Mouse (Mus musculus): ENCODE measurements around the gene Il17c. TPM values are rescaled to one million over a fixed set of nuclear protein-coding genes. Genes with fewer than 3 reads are reported as not detected.

Gene Il17c
- polyA plus RNA-seq (2012; rRNA removed) = 0.46 and 1.0 TPM in 2 replicates

GRCm38 (mm10) chr8:122421376-122422070 lies at the start of gene Il17c:
Il17c (plus strand) TSS chr8:122422020.
- no peak for DNase-seq (ENCODE audit: extremely low spot score in 1 of 2, low spot score in 1 of 2)

DNA sequence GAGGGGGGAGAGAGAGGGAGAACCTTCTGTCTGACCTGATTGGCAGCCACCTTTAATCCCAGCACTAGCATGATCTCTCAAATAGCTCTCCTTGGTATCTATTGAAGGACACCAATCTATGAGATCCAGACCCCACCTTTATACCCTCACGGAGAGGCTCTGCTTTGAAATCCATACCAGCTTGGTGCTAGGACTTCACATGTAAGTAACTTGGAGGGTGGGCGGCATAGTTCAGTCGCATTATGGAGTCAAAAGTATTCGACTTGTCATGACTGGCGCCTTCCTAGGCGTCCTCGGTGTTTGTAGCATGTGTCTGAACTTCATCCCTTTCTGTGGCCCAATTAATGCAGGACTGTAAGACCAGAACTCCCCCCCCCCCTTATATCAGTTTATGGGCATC lies 46.5 kb upstream of the Il17c start:
- no peak for DNase-seq (ENCODE audit: extremely low spot score in 1 of 2, low spot score in 1 of 2)

GRCm38 (mm10) chr8:122375751-122376364 lies 46.0 kb upstream of the Il17c start:
- no peak for DNase-seq (ENCODE audit: extremely low spot score in 1 of 2, low spot score in 1 of 2)

DNA sequence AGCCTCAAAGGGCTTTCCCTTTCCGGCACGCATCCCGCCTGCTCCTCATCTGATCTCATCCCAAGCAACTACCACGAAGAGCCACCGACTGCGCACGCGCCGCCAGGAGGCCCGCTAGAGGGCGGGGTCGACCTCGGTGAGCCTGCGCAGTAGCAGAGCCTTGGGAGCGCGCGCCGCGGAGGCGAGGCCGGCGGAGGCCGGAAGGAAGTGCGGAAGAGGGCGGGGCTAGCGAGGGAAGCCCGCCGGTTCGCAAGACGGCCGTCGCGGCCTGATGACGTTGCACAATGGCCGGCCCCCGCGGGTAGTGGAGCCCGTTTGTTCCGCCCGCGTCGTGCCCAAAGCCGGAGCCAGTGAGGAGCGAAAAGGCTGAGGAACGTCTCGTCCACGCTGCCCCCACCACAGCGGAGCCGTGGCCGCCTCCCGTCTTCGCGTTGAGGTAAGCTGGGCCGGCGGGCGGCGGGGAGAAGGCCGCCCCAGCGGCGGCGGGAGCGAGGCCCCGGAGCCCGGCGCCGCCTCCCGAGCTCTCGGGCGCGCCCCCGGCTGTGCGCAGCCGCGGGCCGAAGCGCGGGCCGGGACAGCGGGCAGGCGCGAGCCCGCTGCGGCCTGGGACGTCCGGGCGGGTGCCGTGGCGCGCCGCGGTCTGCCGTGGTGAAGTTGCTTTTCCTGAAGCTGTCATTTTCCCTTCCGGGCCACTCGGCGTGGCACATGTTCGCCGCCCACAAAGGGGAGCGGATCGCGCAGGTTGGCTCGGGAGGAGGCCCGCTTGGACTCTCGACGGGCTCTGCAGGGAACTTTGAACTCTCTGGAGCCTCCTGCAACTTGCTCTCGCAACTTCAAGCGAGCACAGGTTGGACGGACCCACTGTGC lies 45.2 kb upstream of the Il17c start, which contains the start of gene Zc3h18:
Gene Zc3h18, plus strand, starts transcription at position 245 of the 867 bp plus-strand sequence.
- DNase-seq (ENCODE audit: extremely low spot score in 1 of 2, low spot score in 1 of 2) = peak; percentile 98 to 100

GRCm38 (mm10) chr8:122383039-122383438 lies 38.8 kb upstream of the Il17c start:
- no peak for DNase-seq (ENCODE audit: extremely low spot score in 1 of 2, low spot score in 1 of 2)

DNA sequence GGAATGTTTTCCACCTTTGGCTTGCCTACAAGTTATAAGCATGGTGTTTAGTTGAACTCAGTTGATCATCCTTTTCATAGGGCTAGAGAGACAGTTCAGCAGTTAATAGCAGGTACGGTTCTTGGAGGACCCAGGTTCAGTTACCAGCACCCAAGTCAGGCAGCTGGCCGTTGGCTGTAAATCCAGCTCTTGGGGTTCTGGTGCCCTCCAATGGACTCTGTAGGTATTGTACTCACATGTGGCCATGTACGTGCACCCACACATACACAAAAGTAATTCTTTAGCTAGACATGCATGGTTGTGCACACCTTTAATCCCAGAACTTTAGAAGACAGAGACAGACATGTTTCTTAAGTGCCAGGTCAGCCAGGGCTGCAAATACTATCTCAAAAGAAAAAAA lies 32.5 kb upstream of the Il17c start:
- DNase-seq (ENCODE audit: extremely low spot score in 1 of 2, low spot score in 1 of 2) = no peak

GRCm38 (mm10) chr8:122390758-122391157 lies 31.1 kb upstream of the Il17c start:
- no peak for DNase-seq (ENCODE audit: extremely low spot score in 1 of 2, low spot score in 1 of 2)

DNA sequence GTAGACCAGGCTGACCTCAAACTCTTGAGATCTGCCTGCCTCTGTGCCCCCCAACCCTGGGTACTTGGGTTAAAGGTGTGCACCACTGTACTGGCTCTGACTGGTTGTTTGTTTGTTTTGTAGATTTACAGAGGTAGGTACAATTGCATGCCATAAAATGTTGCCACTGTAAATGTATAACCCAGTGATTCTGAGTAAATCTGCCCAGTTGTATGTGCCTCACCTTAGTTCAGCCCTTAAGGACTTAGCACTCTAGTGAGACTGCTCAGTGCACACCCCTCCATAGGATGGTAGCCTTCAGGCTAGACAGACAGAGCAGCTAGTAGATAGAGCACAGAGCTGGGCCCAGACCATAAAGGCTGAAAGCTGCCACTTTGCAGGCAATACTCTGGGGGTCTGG lies 28.1 kb upstream of the Il17c start:
- DNase-seq (ENCODE audit: extremely low spot score in 1 of 2, low spot score in 1 of 2) = no peak

DNA sequence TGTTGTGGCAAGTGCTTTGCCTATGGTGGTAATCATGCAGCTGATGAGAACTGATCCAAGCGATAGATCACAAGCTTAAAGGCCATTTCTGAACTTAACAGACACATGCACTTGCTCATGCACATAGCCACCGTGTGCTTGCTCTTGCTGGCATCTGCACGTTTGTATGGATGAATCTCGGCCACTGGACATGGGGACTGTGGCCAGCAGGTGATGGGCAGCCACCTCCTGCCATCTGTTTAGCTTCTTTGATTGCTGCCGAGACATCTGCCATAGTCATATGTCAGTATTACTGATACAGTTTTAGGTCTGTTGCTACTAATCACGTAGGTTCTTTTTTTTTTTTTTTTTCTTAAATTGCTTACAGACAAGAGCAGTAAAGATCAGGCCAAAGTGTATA lies 26.5 kb upstream of the Il17c start:
- DNase-seq (ENCODE audit: extremely low spot score in 1 of 2, low spot score in 1 of 2) = no peak

DNA sequence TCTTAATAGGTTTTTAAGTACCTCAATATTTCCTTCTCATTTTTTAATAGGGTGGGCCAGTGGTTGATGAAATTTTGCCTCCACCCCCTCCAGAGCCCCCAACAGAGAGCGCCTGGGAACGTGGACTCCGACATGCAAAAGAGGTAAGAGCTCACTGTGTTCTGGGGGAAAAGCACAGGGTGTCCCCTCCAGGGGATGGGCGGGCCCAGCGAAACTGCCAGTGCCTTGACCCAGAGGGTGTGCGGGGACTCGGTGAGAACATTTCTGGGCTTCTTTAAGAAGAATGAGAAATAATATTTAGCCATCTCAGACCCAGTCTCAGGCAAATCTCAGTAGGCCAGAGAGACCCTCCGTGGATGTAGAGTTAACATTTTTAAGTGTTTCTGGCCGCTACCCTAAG lies 23.6 kb upstream of the Il17c start:
- DNase-seq (ENCODE audit: extremely low spot score in 1 of 2, low spot score in 1 of 2) = no peak

GRCm38 (mm10) chr8:122405146-122405805 lies 16.5 kb upstream of the Il17c start:
- DNase-seq (ENCODE audit: extremely low spot score in 1 of 2, low spot score in 1 of 2) = no peak

DNA sequence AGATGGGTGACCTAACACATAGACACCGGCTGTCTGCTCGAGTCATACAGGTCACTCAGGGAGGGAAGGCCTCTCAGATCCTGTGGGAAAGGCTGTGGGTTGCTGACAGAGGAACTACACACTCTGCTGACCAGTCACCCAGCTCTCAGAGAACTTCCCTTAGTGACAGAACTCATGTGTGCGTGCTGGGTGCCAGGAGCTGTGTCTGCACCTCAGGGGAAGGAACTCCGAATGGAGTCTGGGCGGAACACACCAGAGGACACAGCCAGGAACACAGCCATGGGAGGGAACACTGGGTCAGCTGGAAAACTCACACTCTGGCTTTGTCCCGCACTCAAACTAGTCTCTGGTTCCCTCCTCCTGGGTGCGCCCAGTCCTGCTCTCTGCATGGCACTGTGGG lies 14.1 kb upstream of the Il17c start:
- no peak for DNase-seq (ENCODE audit: extremely low spot score in 1 of 2, low spot score in 1 of 2)

DNA sequence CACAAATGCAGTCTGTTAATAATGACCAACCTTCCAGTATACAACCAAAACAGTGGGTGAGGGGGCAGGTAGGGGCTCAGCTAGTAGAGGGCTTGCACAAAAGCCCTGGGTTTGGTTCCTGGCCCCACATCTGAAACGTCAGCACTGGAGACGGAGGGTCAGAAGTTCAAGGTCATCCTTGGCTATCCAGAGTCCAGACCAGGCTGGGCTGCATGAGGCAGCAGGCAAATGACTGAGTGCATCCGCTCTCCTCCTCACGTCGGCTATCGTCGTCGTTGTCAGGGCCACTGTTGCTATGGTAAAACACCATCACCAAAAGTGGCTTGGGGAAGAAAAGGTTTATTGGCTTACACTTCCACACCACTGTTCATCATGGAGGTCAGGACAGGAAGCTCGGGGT lies 7.5 kb upstream of the Il17c start:
- DNase-seq (ENCODE audit: extremely low spot score in 1 of 2, low spot score in 1 of 2) = no peak

- DNase-seq (ENCODE audit: extremely low spot score in 1 of 2, low spot score in 1 of 2) = no peak
Measured at GRCm38 (mm10) chr8:122415554-122415953, 6.3 kb upstream of the Il17c start.

GRCm38 (mm10) chr8:122419881-122420555 lies 1.8 kb upstream of the Il17c start:
- peak; percentile 53 to 70 for DNase-seq (ENCODE audit: extremely low spot score in 1 of 2, low spot score in 1 of 2)

DNA sequence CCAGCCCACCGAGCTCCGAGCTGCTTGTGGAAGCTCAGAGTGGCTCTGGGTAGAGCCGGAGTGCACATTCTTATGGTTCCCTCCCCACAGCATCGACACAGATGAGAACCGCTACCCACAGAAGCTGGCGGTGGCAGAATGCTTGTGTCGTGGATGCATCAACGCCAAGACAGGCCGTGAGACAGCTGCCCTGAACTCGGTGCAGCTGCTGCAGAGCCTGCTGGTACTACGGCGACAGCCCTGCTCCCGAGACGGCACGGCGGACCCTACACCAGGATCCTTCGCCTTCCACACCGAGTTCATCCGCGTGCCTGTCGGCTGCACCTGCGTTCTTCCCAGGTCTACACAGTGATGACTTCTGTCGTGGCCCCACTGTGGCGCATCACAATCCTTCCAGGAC lies 1.4 kb downstream of the Il17c start:
- no peak for DNase-seq (ENCODE audit: extremely low spot score in 1 of 2, low spot score in 1 of 2)

DNA sequence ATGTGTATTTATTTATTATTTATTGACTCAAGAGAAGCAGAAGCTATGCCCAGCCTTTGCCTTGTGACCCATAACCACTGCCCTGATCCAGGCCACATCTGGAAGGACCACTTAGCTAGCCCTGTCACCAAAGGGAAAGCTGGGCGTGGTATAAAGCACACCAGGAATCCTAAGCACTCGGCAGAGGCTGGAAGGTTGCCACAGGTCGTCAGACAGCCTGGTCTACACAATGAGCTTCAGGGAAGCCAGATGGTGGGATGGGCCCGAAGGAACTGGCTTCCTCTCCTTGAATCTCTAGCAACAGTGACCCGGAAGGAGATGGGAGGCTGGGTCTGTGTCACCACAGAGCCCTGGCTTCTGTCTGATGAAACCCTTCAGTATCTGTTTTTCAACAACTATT lies 1.8 kb downstream of the Il17c start:
- DNase-seq (ENCODE audit: extremely low spot score in 1 of 2, low spot score in 1 of 2) = no peak

- DNase-seq (ENCODE audit: extremely low spot score in 1 of 2, low spot score in 1 of 2) = no peak
Measured at GRCm38 (mm10) chr8:122426145-122426544, 4.3 kb downstream of the Il17c start.

DNA sequence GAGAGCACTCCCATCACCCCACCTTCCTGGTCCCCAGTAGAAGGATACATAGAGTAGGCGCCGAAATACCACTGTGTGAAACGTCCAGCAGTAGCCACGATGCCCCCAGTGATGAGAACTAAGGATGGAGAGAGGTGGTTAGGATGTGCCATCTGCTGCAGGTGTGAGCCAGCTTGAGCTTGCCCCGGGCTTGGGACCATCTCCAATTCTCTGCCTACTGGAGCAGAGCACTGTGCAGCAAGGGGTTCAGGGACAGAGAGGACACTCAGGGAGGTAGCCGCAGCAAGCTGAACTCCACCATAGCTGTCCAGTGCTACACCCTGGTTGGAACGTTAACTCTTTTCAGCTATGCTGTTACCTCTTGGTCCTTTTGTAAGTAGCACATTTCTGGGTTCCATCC lies 5.8 kb downstream of the Il17c start:
- no peak for DNase-seq (ENCODE audit: extremely low spot score in 1 of 2, low spot score in 1 of 2)

GRCm38 (mm10) chr8:122428163-122428562 lies 6.3 kb downstream of the Il17c start:
- DNase-seq (ENCODE audit: extremely low spot score in 1 of 2, low spot score in 1 of 2) = no peak
